Mouse (Mus musculus) effector memory CD4-positive, alpha-beta T cell, adult 5 months (primary cell): Measurements from ENCODE around the gene Fam118b. TPM values are rescaled to one million over a fixed set of nuclear protein-coding genes. Genes with fewer than 3 reads are reported as not detected.

Source experiments
- polyA plus RNA-seq: library from polyadenylated mRNA; unstranded; fragments of 100-300 nt; shearing (Covaris generic); gene quantifications from one replicate; pipeline ENCODE4 v1.2.1, GENCODE M21; 2017

The Fam118b gene
- 16.4 TPM for polyA plus RNA-seq

GRCm38 (mm10) chr9:35267146-35267975 is at the start of gene Fam118b, which contains the start of gene Rpusd4:
Fam118b (minus strand) TSS chr9:35267805.
Rpusd4 (plus strand) TSS chr9:35267865.

GRCm38 (mm10) chr9:35210542-35211474 is 56.8 kb downstream of the Fam118b start, which contains the start of gene Foxred1:
Foxred1 (minus strand) TSS chr9:35211055.

GRCm38 (mm10) chr9:35199772-35200471 is 67.7 kb downstream of the Fam118b start, which contains the start of the genes Srpr and Tirap:
Srpr (plus strand) TSS chr9:35200175.
Tirap (minus strand) TSS chr9:35200291.

GRCm38 (mm10) chr9:35175251-35176123 is 92.1 kb downstream of the Fam118b start, which contains the start of gene Dcps:
Dcps (minus strand) TSS chr9:35176061.

Other genes with a start within 250 kb of the Fam118b start
- gene St3gal4, start 148.5 kb downstream of the Fam118b start, polyA plus RNA-seq = 29.2 TPM
- gene Dcps, start 91.7 kb downstream of the Fam118b start, polyA plus RNA-seq = 38.4 TPM
- 195 TPM for gene Srpr, start 67.6 kb downstream of the Fam118b start, polyA plus RNA-seq
- 2.8 TPM for gene Tirap, start 67.5 kb downstream of the Fam118b start, polyA plus RNA-seq
- gene Foxred1, start 56.8 kb downstream of the Fam118b start, polyA plus RNA-seq = 39.4 TPM
- 38.1 TPM for gene Rpusd4, start 60 bp upstream of the Fam118b start, polyA plus RNA-seq
- gene Cdon, start 153.3 kb upstream of the Fam118b start, polyA plus RNA-seq = 14.4 TPM